Mouse (Mus musculus) hindbrain, postnatal 0 days (tissue): ENCODE measurements around the gene Cenpp. TPM values are rescaled to one million over a fixed set of nuclear protein-coding genes. Genes with fewer than 3 reads are reported as not detected.

Source experiments
- ATAC-seq: fragments of 200-750 bp; cut with Nextera tagmentation; 2 replicates; pipeline ENCODE4 v1.8.0; 2017; ENCODE audit warnings: mild to moderate bottlenecking, moderate TSS enrichment, moderate library complexity
- DNase-seq: peaks from one replicate; pipeline ENCODE4 v3.0.0-alpha.2; 2015; ENCODE audit warnings: low spot score
- H3K27ac ChIP-seq: fragments of 300-500 bp; sonication (generic); 2 replicates; pipeline ENCODE4 v1.5.1; 2014; ENCODE audit warnings: mild to moderate bottlenecking
- H3K27me3 ChIP-seq: fragments of 300-500 bp; sonication (generic); 2 replicates; pipeline ENCODE4 v1.6.1; 2014; ENCODE audit warnings: low read length, mixed read lengths; ENCODE audit not compliant: insufficient read depth
- H3K36me3 ChIP-seq: fragments of 300-500 bp; sonication (generic); 2 replicates; pipeline ENCODE4 v1.6.1; 2014; ENCODE audit warnings: low read length, mixed read lengths; ENCODE audit not compliant: insufficient read depth
- H3K4me1 ChIP-seq: fragments of 300-500 bp; sonication (generic); 2 replicates; pipeline ENCODE4 v1.6.1; 2014; ENCODE audit warnings: antibody characterized with exemption, low read length, mixed read lengths; ENCODE audit not compliant: insufficient read depth
- H3K4me2 ChIP-seq: fragments of 300-500 bp; sonication (generic); 2 replicates; pipeline ENCODE4 v1.6.1; 2014; ENCODE audit warnings: low read depth, mild to moderate bottlenecking, low read length, moderate library complexity, mixed read lengths
- H3K4me3 ChIP-seq: fragments of 300-500 bp; sonication (generic); 2 replicates; pipeline ENCODE4 v1.5.1; 2014; ENCODE audit warnings: low read length
- H3K9ac ChIP-seq: fragments of 300-500 bp; sonication (generic); replicated peaks from 2 replicates; pipeline ENCODE4 v1.6.1; 2014; ENCODE audit warnings: mild to moderate bottlenecking, low read length, moderate library complexity, mixed read lengths
- H3K9me3 ChIP-seq: fragments of 300-500 bp; sonication (generic); 2 replicates; pipeline ENCODE4 v1.6.1; 2016; ENCODE audit warnings: low read length, mixed read lengths
- CTCF ChIP-seq: IDR thresholded peaks from 2 replicates; pipeline ENCODE4 v1.5.1; 2016; ENCODE audit warnings: antibody characterized with exemption, control low read depth, low read depth
- WGBS: fragments of 180-500 bp; shearing (Covaris S2); extraction: QIAGEN DNeasy Blood & Tissue Kit; methylation state at CpG from one replicate; pipeline ENCODE4 v1.1.7; 2014; 5-methylcytosine and 5-hydroxymethylcytosine counted together
- polyA plus RNA-seq: library from polyadenylated mRNA; unstranded; fragments of >200 nt; fragmentation: Nextera tagmentation; extraction: Ambion mirVana; gene quantifications from 2 replicates; pipeline ENCODE4 v1.2.1, GENCODE M21; 2015
- total RNA-seq: library from RNA; depleted of rRNA; stranded (reverse); fragments of >200 nt; gene quantifications from 2 replicates; pipeline ENCODE4 v1.2.3, GENCODE M21; 2014

Gene Cenpp
- total and polyA plus RNA-seq, 2 experiments from 2014 or later, result 5.5 to 9.7 TPM

DNA sequence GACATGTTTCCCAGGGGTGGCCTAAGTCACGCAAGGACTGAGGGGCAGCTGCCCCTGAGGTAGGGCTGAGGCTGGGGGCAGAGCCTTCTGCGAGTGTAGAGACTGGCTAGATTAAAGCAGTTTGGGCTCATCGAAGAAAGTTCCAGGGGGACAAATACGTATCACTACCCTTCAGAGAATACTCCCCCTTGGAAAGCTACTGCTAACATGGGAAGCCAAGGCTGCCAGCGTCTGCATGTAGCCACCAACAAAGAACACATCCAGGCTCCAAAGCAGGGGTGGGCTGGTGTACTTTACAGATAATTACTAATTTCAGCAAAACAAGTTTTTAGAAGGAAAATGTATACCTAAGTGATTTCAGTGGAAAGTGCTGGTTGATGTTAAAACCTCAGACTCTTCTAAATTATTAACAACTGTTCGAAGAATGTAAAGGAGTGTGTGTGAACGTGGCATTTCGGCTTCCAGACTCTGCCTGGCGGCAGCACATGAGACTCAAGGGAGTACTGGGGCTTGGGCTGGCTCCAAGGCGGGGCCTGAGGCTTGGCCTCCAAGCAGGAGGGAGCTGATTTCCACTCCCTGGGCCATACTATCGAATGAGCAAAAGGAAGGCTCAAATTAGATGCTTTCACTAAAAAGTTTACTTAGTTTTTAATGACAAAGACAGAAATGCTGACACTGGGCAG, 186.1 kb downstream of the Cenpp start:
- Histone ChIP-seq H3K27ac (no peak overlapping the region), H3K4me1 (no peaks in the 10 kb centered on the region), H3K9ac (no peak overlapping the region), H3K27me3 (no peaks in the 10 kb centered on the region), H3K4me2 (no peak overlapping the region), H3K36me3 (peaks cover 19% of the 10 kb centered on the region), H3K4me3 (no peak overlapping the region), H3K9me3 (no peaks in the 10 kb centered on the region)
- DNase-seq, result peak; percentile 15
- no peak for ATAC-seq
- WGBS, result 62% methylated on average over 11 of the region's 11 CpGs
- no peak for TF ChIP-seq CTCF

DNA sequence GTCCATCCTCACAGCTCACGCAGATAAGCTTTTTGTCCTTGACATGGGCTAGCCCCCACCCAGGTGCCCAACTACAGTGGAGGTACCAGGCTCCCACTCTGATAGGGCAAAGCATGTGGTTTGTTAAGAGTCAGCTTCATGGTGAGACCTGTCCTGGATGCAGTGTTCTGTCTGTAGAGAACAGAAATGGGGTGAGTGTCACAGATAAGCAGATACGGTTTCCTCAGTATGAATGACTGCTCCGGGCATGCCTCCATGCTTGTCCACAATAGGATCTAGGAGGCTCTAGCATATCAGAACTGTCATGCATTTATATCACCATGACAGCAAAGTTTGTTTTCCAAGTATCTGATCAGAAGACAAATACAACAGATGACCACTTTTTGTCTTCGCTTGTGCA, 186.7 kb downstream of the Cenpp start:
- 89% methylated on average over 4 of the region's 4 CpGs for WGBS
- Histone ChIP-seq H3K4me3 (no peak overlapping the region), H3K9ac (no peak overlapping the region), H3K36me3 (peaks cover 21% of the 10 kb centered on the region), H3K4me1 (no peaks in the 10 kb centered on the region), H3K4me2 (no peak overlapping the region), H3K27ac (no peak overlapping the region), H3K27me3 (no peaks in the 10 kb centered on the region), H3K9me3 (no peaks in the 10 kb centered on the region)
- DNase-seq (no peak), ATAC-seq (no peak)
- TF ChIP-seq CTCF, result no peak

DNA sequence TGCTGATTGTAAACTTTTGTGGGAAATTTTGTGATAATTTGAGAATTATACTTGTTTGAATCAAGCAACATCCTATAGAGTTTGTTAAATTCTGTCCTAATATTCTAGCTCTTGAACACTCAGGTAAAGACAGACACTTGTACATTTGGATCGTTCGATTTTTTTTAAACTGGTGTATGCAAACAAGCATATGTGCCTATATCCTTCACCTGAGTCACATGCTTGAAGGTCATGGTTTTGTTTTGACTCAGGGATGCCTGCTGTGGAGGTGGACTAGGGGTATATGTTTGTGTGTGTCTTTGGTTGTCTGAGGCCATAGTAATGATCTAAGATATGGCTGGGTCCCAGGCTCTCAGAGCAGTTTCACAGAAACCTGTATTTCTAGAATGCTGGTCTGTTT, 189.7 kb downstream of the Cenpp start:
- Histone ChIP-seq H3K27me3 (no peaks in the 10 kb centered on the region), H3K4me3 (no peak overlapping the region), H3K4me2 (no peak overlapping the region), H3K36me3 (peaks cover 25% of the 10 kb centered on the region), H3K27ac (no peak overlapping the region), H3K9me3 (no peaks in the 10 kb centered on the region), H3K9ac (no peak overlapping the region), H3K4me1 (no peaks in the 10 kb centered on the region)
- DNase-seq, result no peak
- no peak for ATAC-seq
- WGBS, result 97% methylated on average over 2 of the region's 2 CpGs
- no peak for TF ChIP-seq CTCF

DNA sequence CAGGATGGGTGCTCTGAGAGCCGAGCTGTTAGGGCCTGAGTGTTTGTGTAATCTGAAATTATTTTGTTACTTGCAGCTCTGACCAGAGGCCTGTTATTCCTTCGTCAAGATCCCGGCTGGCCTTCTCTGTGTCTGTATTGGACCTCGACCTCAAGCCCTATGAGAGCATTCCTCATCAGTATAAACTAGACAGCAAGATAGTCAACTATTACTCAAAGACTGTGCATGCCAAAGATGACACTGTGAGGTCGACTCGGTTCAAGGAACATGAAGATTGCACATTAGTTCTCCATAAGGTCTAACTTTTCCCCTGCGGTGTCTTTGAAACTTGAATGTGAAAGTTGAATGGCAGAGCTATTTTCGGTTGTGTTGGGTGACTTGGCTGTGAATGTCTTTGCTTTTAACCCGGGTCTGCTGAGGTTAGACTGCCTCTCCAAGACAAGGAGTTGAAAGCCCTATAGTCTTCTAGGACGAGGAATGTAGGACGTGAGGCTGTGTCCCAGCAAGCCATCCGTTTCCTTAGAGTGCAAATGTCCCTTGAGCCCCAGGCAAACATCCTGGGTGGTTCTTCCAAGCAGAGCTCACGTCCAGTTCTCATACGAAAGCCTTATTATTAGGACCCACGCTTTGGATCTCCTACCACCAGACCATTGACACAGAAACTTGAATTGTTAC, 191.0 kb downstream of the Cenpp start:
- Histone ChIP-seq H3K27ac (peak overlapping the region; percentile 46; the same call in 1 of the 2 replicates), H3K9ac (no peak overlapping the region), H3K4me2 (no peak overlapping the region), H3K9me3 (no peaks in the 10 kb centered on the region), H3K36me3 (peaks cover 25% of the 10 kb centered on the region), H3K4me1 (no peaks in the 10 kb centered on the region), H3K4me3 (no peak overlapping the region), H3K27me3 (no peaks in the 10 kb centered on the region)
- WGBS, result 63% methylated on average over 15 of the region's 15 CpGs
- ATAC-seq (no peak), DNase-seq (no peak)
- TF ChIP-seq CTCF, result no peak

DNA sequence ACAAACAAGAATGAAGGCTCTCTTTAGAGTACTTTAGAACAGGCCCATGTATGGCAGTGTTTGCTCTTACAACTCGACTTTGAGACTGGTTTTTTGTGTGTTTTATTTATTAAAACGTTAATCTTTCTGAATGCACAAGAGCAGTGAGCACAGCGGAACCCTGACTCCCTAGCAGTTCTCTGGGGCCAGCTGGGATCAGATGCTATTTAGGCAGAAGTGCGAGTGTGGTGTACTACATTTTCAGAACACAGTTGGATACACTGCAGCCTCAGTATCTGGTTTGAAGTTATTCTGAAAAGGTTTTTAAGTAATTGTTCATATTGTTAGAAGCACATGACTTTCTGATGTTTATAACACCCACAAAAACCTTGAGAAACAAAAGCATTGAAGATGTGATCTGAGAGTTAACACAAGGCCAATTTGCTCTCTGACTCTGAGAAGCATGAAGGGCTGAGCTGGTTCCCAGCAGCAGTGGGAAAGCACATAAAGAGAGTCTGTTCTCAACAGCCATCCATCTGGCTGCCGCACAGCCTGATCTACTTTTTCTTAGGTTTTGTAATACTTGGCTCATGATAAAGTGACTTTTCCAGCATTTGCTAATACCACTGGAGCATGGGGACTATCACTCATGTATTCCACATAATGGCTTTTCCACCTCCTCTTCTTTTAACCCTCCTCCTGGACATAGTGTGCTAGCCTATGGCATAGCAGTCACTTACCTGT, 191.7 kb downstream of the Cenpp start:
- no peak for ATAC-seq
- Histone ChIP-seq H3K4me3 (no peak overlapping the region), H3K36me3 (peaks cover 25% of the 10 kb centered on the region), H3K27ac (peak overlapping the region; percentile 46; the same call in 1 of the 2 replicates), H3K4me2 (no peak overlapping the region), H3K9ac (no peak overlapping the region), H3K27me3 (no peaks in the 10 kb centered on the region), H3K9me3 (no peaks in the 10 kb centered on the region), H3K4me1 (no peaks in the 10 kb centered on the region)
- WGBS, result 72% methylated on average over 5 of the region's 5 CpGs
- DNase-seq, result peak; percentile 16
- TF ChIP-seq CTCF, result no peak

DNA sequence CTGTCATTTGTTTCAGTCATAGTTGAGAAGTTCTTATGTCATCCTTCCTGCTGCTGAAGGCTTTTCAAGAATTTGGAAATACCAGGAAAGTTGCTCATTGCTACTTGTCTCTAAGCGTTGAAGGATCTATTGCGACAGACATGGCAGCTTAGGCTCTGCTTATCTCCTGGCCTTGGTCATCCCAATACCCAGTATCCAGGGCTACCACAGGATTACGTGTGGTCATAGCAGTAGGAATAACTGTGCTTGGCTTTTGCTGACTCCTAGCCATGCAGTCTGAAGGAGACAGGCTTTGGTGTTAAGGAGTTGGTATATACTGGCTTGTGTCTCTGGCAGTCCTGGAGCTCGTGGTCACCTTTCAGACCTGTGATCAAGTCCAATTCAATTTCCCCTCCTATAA, 192.3 kb downstream of the Cenpp start:
- DNase-seq, result no peak
- no peaks in the 10 kb centered on the region for H3K9me3 ChIP-seq
- H3K27me3 ChIP-seq, result no peaks in the 10 kb centered on the region
- no peak for TF ChIP-seq CTCF
- ATAC-seq, result no peak
- H3K4me3 ChIP-seq, result no peak overlapping the region
- whole genome bisulfite sequencing, result 91% methylated on average over 4 of the region's 4 CpGs
- H3K27ac ChIP-seq, result peak overlapping the region; percentile 46; the same call in 1 of the 2 replicates
- peaks cover 25% of the 10 kb centered on the region for H3K36me3 ChIP-seq
- H3K4me2 ChIP-seq, result no peak overlapping the region
- H3K4me1 ChIP-seq, result no peaks in the 10 kb centered on the region
- H3K9ac ChIP-seq, result no peak overlapping the region
